Mouse (Mus musculus): Measurements from ENCODE around the gene Fsip1. TPM values are rescaled to one million over a fixed set of nuclear protein-coding genes. Genes with fewer than 3 reads are reported as not detected.

Fsip1 gene
- total and polyA plus RNA-seq, 2 experiments from 2014 or later: 0.58 to 3.7 TPM

DNA sequence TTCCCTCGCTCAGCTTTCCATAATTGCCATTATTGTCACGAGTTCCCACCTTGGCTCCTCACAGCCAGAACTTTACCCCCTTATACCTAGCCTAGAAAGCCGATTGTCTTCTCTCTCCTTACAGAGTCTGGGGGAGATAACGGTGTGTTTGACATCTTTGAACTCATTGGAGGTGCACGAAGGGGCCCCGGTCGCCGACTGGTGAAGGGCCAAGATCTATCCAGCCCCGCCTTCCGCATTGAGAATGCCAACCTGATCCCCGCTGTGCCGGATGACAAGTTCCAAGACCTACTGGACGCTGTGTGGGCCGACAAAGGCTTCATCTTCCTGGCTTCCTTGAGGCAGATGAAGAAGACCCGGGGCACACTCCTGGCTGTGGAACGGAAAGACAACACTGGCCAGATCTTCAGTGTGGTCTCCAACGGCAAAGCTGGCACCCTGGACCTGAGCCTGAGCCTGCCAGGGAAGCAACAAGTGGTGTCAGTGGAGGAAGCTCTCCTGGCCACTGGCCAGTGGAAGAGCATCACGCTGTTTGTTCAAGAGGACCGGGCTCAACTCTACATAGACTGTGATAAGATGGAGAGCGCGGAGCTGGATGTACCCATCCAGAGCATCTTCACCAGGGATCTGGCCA is 143.8 kb downstream of the Fsip1 start:
- H3K9ac ChIP-seq (replicated peaks; ENCODE audit: low read length): no peak overlapping the region
- TF ChIP-seq CTCF (IDR thresholded peaks at IDR 0.05; ENCODE audit: low read depth): no peak
- DNase-seq (ENCODE audit: low spot score) (peak; percentile 24), ATAC-seq (no peak)
- H3K9me3 ChIP-seq (ENCODE audit: low read length): no peaks in the 10 kb centered on the region
- no peak overlapping the region for H3K27ac ChIP-seq
- H3K4me3 ChIP-seq (ENCODE audit: low read length): peak overlapping the region; percentile 47
- no peaks in the 10 kb centered on the region for H3K36me3 ChIP-seq (ENCODE audit: insufficient read depth, low read length)
- WGBS: 34% methylated on average over 21 of the region's 21 CpGs
- H3K4me1 ChIP-seq (ENCODE audit: insufficient read depth, low read length): peaks cover 5% of the 10 kb centered on the region
- H3K27me3 ChIP-seq (ENCODE audit: insufficient read depth, low read length): 0 out of 2 replicates have a peak, but pooled peaks cover 5% of the 10 kb centered on the region
- H3K4me2 ChIP-seq (ENCODE audit: low read depth, low read length): peak overlapping the region; percentile 98

DNA sequence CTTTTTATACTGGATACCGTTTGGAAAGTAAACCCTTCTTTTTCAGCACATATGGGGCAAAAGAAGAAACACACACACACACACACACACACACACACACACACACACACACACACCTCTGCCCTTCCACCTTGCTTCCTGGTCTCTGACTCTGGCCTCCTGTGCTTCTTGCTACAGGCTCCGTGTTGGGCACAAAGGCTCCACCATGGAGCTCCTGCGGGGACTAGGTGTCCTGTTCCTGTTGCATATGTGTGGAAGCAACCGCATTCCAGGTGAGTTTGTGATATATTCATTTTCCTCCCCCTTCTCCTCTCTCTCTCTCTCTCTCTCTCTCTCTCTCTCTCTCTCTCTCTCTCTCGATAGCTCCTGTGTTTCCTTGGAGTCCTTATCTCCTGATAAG is 144.3 kb downstream of the Fsip1 start:
- Histone ChIP-seq H3K27ac (no peak overlapping the region), H3K36me3 (ENCODE audit: insufficient read depth, low read length) (no peaks in the 10 kb centered on the region), H3K4me1 (ENCODE audit: insufficient read depth, low read length) (peaks cover 5% of the 10 kb centered on the region), H3K4me2 (ENCODE audit: low read depth, low read length) (peak overlapping the region; percentile 98), H3K4me3 (ENCODE audit: low read length) (peak overlapping the region; percentile 47), H3K27me3 (ENCODE audit: insufficient read depth, low read length) (0 out of 2 replicates have a peak, but pooled peaks cover 5% of the 10 kb centered on the region), H3K9me3 (ENCODE audit: low read length) (no peaks in the 10 kb centered on the region), H3K9ac (replicated peaks; ENCODE audit: low read length) (no peak overlapping the region)
- TF ChIP-seq CTCF (IDR thresholded peaks at IDR 0.05; ENCODE audit: low read depth): no peak
- no peak for ATAC-seq
- 14% methylated on average over 5 of the region's 5 CpGs for WGBS
- DNase-seq (ENCODE audit: low spot score): no peak

DNA sequence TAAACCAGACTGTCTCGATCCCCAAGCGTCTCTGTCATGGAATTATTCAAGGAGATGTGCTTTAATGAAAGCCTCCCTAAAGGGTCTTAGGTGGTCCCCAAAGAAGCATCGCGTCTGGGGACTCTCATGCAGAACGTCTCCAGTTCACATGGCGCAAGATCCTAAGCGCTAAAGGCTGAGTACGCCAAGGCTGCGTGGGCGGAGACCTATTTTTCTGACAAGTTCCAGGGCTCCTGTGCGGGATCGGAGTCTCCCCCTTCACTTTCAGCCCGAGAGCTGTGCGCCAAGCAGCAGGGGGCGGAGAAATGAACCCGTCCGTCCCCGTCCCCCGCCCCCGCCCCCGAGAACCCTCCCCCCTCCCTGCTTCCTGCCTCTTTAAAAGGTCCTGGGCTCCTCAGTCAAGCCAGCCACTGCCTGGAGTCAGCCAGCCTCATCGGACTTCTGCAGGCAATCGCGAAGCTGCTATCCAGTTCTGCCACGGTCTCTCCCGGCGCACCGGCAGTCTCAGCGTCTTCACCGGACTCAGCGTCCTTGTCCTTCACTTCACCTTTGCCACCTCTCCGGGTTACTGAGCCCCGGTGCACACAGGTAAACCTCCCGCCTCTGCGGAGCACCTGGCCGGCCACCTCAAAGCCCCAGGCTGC is 145.2 kb downstream of the Fsip1 start, which contains the start of gene Thbs1:
Gene Thbs1 (plus strand): TSS at position 389 of the 644 bp plus-strand sequence.
- Histone ChIP-seq H3K9ac (replicated peaks; ENCODE audit: low read length) (peak within 1 kb of the TSS; percentile 44), H3K9me3 (ENCODE audit: low read length) (no peaks in the 10 kb centered on the region), H3K27me3 (ENCODE audit: insufficient read depth, low read length) (0 out of 2 replicates have a peak, but pooled peaks cover 5% of the 10 kb centered on the region), H3K27ac (no peak within 1 kb of the TSS), H3K36me3 (ENCODE audit: insufficient read depth, low read length) (no peaks in the 10 kb centered on the region), H3K4me3 (ENCODE audit: low read length) (peak within 1 kb of the TSS; percentile 47), H3K4me1 (ENCODE audit: insufficient read depth, low read length) (peaks cover 5% of the 10 kb centered on the region), H3K4me2 (ENCODE audit: low read depth, low read length) (peak within 1 kb of the TSS; percentile 98)
- TF ChIP-seq CTCF (IDR thresholded peaks at IDR 0.05; ENCODE audit: low read depth): no peak
- DNase-seq (ENCODE audit: low spot score) (peak; percentile 73), ATAC-seq (peak; percentile 65)
- under 1% methylated on average over 34 of the region's 36 CpGs for WGBS

DNA sequence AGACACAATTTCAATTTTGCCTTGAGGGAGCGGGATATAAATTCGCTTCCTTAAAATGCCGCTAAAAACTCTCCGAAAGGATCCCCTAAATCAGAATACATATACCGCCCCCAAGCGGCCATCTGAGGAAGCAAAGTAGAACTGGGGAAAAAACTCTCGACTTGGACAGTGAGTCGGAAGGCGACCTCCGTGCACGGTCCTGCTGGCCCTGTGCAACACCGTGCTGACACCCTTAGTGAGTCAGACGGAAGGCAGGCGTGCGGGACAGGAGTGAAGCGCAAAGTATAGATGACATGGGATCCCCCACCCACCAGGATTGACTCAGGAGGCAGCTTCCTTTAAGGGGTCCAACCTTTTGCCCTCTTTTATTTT is 145.7 kb downstream of the Fsip1 start:
- no peaks in the 10 kb centered on the region for H3K36me3 ChIP-seq (ENCODE audit: insufficient read depth, low read length)
- 0 out of 2 replicates have a peak, but pooled peaks cover 5% of the 10 kb centered on the region for H3K27me3 ChIP-seq (ENCODE audit: insufficient read depth, low read length)
- peak overlapping the region; percentile 98 for H3K4me2 ChIP-seq (ENCODE audit: low read depth, low read length)
- H3K9ac ChIP-seq (replicated peaks; ENCODE audit: low read length): peak overlapping the region; percentile 44; the same call in 1 of the 2 replicates
- DNase-seq (ENCODE audit: low spot score) (peak; percentile 93), ATAC-seq (peak; percentile 78)
- TF ChIP-seq CTCF (IDR thresholded peaks at IDR 0.05; ENCODE audit: low read depth): peak; percentile 86
- H3K4me1 ChIP-seq (ENCODE audit: insufficient read depth, low read length): peaks cover 5% of the 10 kb centered on the region
- under 1% methylated on average over 16 of the region's 16 CpGs for WGBS
- H3K4me3 ChIP-seq (ENCODE audit: low read length): peak overlapping the region; percentile 47
- H3K9me3 ChIP-seq (ENCODE audit: low read length): no peaks in the 10 kb centered on the region
- no peak overlapping the region for H3K27ac ChIP-seq

DNA sequence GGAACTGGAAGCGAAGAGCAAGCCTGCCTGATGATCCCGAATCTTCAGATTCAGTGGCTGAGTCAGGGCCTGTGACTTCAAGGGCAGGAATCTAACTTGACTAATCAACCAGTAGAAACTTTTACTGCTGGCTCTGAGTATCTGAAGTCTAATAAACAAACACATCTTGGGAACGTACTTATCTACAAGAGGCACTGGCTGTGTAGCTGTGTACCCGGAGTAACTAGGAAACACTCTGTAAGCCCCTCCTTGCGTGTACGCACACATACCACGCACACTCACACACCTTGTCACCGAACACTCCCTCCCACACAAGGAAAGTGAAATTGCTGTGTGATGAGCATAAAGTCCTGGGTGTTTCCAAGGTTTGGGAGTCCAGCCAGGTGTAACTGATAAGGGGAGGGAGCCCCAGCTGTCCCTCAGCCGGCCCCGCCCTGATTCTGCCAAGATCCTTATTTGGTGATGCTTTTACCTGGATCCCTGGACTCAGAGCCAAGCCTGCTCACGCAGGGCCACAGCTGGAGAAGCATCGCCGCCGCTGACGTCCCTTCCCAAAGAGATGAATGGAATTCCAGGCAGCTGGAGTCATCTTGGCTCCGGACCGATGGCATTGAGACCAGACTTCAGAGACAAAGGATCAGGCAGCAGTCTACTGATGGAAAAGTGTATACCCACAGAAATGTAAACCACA is 146.4 kb downstream of the Fsip1 start:
- Histone ChIP-seq H3K9me3 (ENCODE audit: low read length) (no peaks in the 10 kb centered on the region), H3K9ac (replicated peaks; ENCODE audit: low read length) (peak overlapping the region; percentile 37), H3K4me2 (ENCODE audit: low read depth, low read length) (peak overlapping the region; percentile 98), H3K4me3 (ENCODE audit: low read length) (peak overlapping the region; percentile 47), H3K4me1 (ENCODE audit: insufficient read depth, low read length) (peaks cover 5% of the 10 kb centered on the region), H3K36me3 (ENCODE audit: insufficient read depth, low read length) (no peaks in the 10 kb centered on the region), H3K27me3 (ENCODE audit: insufficient read depth, low read length) (0 out of 2 replicates have a peak, but pooled peaks cover 5% of the 10 kb centered on the region), H3K27ac (no peak overlapping the region)
- no peak for TF ChIP-seq CTCF (IDR thresholded peaks at IDR 0.05; ENCODE audit: low read depth)
- 0 out of 2 replicates have a peak, but pooled peaks have one; percentile 33 for ATAC-seq
- peak; percentile 56 for DNase-seq (ENCODE audit: low spot score)
- 35% methylated on average over 17 of the region's 17 CpGs for WGBS

DNA sequence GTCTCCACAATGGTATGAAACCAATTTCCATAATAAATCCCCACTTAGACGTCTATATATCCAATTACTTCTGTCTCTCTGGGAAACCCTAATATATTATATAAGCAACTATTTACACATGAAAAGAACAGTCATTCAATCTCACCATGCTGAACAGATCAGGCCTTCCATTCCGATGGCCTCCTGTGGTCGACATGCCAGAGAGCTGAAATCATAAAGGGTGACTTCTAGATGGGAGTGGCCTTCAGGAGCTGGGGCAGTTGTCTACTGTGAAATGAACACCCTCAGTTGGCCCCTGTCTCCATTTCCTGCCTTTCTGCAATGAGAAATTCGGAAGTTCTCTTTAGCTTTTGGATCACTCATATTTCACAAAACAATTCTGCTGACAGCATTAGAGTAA is 154.6 kb downstream of the Fsip1 start:
- 35% methylated on average over 4 of the region's 4 CpGs for WGBS
- Histone ChIP-seq H3K4me2 (ENCODE audit: low read depth, low read length) (no peak overlapping the region), H3K9ac (replicated peaks; ENCODE audit: low read length) (no peak overlapping the region), H3K9me3 (ENCODE audit: low read length) (no peaks in the 10 kb centered on the region), H3K27ac (no peak overlapping the region), H3K27me3 (ENCODE audit: insufficient read depth, low read length) (no peaks in the 10 kb centered on the region), H3K4me1 (ENCODE audit: insufficient read depth, low read length) (no peaks in the 10 kb centered on the region), H3K4me3 (ENCODE audit: low read length) (no peak overlapping the region), H3K36me3 (ENCODE audit: insufficient read depth, low read length) (no peaks in the 10 kb centered on the region)
- ATAC-seq (no peak), DNase-seq (ENCODE audit: low spot score) (no peak)
- TF ChIP-seq CTCF (IDR thresholded peaks at IDR 0.05; ENCODE audit: low read depth): no peak
